Mouse (Mus musculus) forebrain, embryonic 11.5 days (tissue): ENCODE measurements at regions not wholly inside any gene's neighbourhood (a gene's known extent, or its start where the extent isn't known, plus 50 kb on each side); places are given as distances from the start of the nearest gene placed in this dataset.
"Not testable (repeated sequence)": the region's sequence is repeated elsewhere in the genome, so short reads cannot be mapped to it uniquely, and the experiment has no call there.

Source experiments
- ATAC-seq: fragments of 200-750 bp; cut with Nextera tagmentation; replicated peaks from 2 replicates; pipeline ENCODE4 v1.8.0; 2017; ENCODE audit warnings: moderate TSS enrichment; ENCODE audit not compliant: low FRiP score
- DNase-seq: peaks from one replicate; pipeline ENCODE4 v3.0.0-alpha.2; 2017; ENCODE audit warnings: low spot score
- H3K27ac ChIP-seq: fragments of 300-500 bp; sonication (generic); 2 replicates; pipeline ENCODE4 v1.5.1; 2014; ENCODE audit warnings: low read depth, low read length
- H3K27me3 ChIP-seq: fragments of 300-500 bp; sonication (generic); 2 replicates; pipeline ENCODE4 v1.6.1; 2014; ENCODE audit warnings: mild to moderate bottlenecking, low read length, mixed read lengths; ENCODE audit not compliant: control insufficient read depth, insufficient read depth
- H3K36me3 ChIP-seq: fragments of 300-500 bp; sonication (generic); 2 replicates; pipeline ENCODE4 v1.6.1; 2014; ENCODE audit warnings: mild to moderate bottlenecking, low read length, moderate library complexity, mixed read lengths; ENCODE audit not compliant: control insufficient read depth, insufficient read depth
- H3K4me1 ChIP-seq: fragments of 300-500 bp; sonication (generic); replicated peaks from 2 replicates; pipeline ENCODE4 v1.6.1; 2014; ENCODE audit warnings: low read length, mixed read lengths; ENCODE audit not compliant: control insufficient read depth, insufficient read depth
- H3K4me2 ChIP-seq: fragments of 300-500 bp; sonication (generic); 2 replicates; pipeline ENCODE4 v1.6.1; 2014; ENCODE audit warnings: low read depth, mild to moderate bottlenecking, low read length, moderate library complexity, mixed read lengths; ENCODE audit not compliant: severe bottlenecking
- H3K4me3 ChIP-seq: fragments of 300-500 bp; sonication (generic); 2 replicates; pipeline ENCODE4 v1.5.1; 2014; ENCODE audit warnings: low read depth, low read length
- H3K9ac ChIP-seq: fragments of 300-500 bp; sonication (generic); 2 replicates; pipeline ENCODE4 v1.6.1; 2014; ENCODE audit warnings: low read length
- H3K9me3 ChIP-seq: fragments of 300-500 bp; sonication (generic); 2 replicates; pipeline ENCODE4 v1.6.1; 2016; ENCODE audit warnings: low read length, mixed read lengths; ENCODE audit not compliant: control insufficient read depth
- WGBS: fragments of 180-500 bp; shearing (Covaris S2); extraction: QIAGEN DNeasy Blood & Tissue Kit; methylation state at CpG from one replicate; pipeline ENCODE4 v1.1.7; 2014; 5-methylcytosine and 5-hydroxymethylcytosine counted together

GRCm38 (mm10) chr12:117327086-117327485, 189.2 kb upstream of the Rapgef5 start:
- 59% methylated on average over 5 of the region's 5 CpGs for WGBS

DNA sequence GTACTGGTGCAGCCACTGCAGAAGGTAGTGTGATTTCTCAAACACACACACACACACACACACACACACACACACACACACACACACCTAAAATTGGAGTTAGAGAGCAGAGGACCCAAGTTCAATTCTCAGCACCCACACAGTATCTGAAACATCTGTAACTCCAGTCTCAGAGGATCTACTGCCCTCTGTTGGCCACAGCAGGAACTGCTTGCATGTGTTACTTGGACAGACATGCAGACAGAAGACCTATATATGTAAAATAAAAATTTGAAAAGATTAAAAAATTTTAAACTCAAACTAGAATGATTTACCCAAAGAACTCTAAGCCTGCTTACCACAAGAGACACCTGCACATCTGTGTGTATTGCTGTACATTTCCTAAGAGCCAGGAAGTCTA, 185.9 kb upstream of the Rapgef5 start:
- DNase-seq = no peak
- no peaks in the 10 kb centered on the region for H3K27me3 ChIP-seq
- no peak overlapping the region for H3K27ac ChIP-seq
- no peak overlapping the region for H3K9ac ChIP-seq
- no peaks in the 10 kb centered on the region for H3K4me1 ChIP-seq
- H3K9me3 ChIP-seq = peaks cover 5% of the 10 kb centered on the region; the same call in 1 of the 2 replicates
- H3K4me2 ChIP-seq = no peak overlapping the region
- ATAC-seq = no peak
- H3K36me3 ChIP-seq = no peaks in the 10 kb centered on the region
- H3K4me3 ChIP-seq = no peak overlapping the region

More at GRCm38 (mm10) chr12:117327086-117327485, 189.2 kb upstream of the Rapgef5 start:
- H3K4me3 ChIP-seq, H3K4me1 ChIP-seq, H3K4me2 ChIP-seq, H3K36me3 ChIP-seq, H3K9ac ChIP-seq, H3K27me3 ChIP-seq, DNase-seq, H3K27ac ChIP-seq, H3K9me3 ChIP-seq: not testable (repeated sequence)
- peak; percentile 56; the same call in 1 of the 2 replicates for ATAC-seq

DNA sequence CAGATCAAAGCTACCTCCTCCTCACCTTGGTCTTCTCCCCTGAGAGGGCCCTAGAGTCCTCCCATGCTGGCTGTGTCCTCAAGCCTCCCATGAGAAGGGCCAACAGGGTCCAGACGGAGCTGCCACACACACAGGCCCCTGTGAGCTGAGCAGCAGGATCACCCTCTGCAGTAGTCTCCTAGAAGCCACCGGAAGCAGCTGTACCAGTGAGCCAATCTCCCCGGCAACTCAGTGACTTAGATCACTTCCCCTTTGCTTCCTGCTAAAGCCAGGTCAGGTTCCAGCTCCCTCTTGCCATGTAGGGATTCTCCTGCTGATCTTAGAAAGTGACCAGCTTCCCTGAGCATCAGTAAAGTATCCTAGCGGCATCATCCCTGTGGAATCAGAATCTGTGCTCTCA, 179.4 kb upstream of the Rapgef5 start:
- DNase-seq = no peak
- no peaks in the 10 kb centered on the region for H3K27me3 ChIP-seq
- peaks cover 5% of the 10 kb centered on the region; the same call in 1 of the 2 replicates for H3K4me1 ChIP-seq
- no peak for ATAC-seq
- no peak overlapping the region for H3K4me3 ChIP-seq
- H3K9me3 ChIP-seq = no peaks in the 10 kb centered on the region
- H3K36me3 ChIP-seq = no peaks in the 10 kb centered on the region
- H3K4me2 ChIP-seq = no peak overlapping the region
- H3K27ac ChIP-seq = no peak overlapping the region
- 78% methylated on average over 4 of the region's 4 CpGs for WGBS
- no peak overlapping the region for H3K9ac ChIP-seq

DNA sequence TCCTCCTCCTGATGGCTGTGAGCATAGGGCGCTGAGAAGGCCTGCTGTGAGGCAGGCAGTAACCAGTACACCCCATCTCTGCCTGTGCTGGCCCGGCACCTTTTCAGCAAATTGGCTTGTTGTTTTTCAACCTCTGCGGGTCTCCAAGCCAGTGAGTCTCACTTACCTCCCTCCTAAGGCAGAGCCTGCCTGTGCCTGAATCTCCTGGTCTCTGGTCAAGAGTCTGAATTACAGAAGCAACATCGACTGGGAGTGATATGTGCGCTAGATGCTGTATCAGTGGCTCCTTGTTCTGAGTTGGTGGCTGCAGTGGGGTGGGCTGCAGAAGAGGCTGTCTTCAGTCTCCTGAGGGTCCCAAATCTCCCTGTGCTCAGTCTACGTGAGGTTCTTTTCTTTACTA, 174.0 kb upstream of the Rapgef5 start:
- no peak overlapping the region for H3K4me3 ChIP-seq
- 33% methylated on average over 6 of the region's 6 CpGs for WGBS
- peak overlapping the region; percentile 21; the same call in 1 of the 2 replicates for H3K27ac ChIP-seq
- H3K9me3 ChIP-seq = no peaks in the 10 kb centered on the region
- ATAC-seq (no peak), DNase-seq (no peak)
- H3K36me3 ChIP-seq = no peaks in the 10 kb centered on the region
- H3K9ac ChIP-seq = no peak overlapping the region; the same call in 1 of the 2 replicates
- no peak overlapping the region for H3K4me2 ChIP-seq
- H3K4me1 ChIP-seq = peaks cover 28% of the 10 kb centered on the region
- no peaks in the 10 kb centered on the region for H3K27me3 ChIP-seq

DNA sequence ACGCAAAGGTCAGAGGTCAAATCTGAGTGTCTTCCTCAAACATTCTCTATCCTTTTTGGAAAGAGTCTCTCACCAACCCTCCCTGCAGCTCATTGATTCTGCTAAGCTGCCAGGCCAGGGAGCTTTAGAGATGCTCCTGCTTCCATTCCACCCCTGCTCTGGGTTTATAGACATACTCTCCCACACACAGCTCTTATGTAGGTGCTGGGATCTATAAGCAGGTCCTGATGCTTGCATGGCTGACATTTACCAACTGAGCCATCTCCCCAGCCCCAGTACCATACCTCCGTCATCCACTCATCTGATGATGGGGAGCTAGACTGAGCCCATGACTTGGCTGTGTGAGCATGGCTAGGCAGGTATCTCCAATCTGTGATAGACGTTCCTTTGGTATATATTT, 173.2 kb upstream of the Rapgef5 start:
- Histone ChIP-seq H3K36me3 (no peaks in the 10 kb centered on the region), H3K4me2 (no peak overlapping the region), H3K27me3 (no peaks in the 10 kb centered on the region), H3K4me3 (no peak overlapping the region), H3K27ac (no peak overlapping the region), H3K9ac (no peak overlapping the region), H3K4me1 (peaks cover 28% of the 10 kb centered on the region), H3K9me3 (no peaks in the 10 kb centered on the region)
- WGBS = 83% methylated on average over 3 of the region's 3 CpGs
- no peak for ATAC-seq
- DNase-seq = no peak

DNA sequence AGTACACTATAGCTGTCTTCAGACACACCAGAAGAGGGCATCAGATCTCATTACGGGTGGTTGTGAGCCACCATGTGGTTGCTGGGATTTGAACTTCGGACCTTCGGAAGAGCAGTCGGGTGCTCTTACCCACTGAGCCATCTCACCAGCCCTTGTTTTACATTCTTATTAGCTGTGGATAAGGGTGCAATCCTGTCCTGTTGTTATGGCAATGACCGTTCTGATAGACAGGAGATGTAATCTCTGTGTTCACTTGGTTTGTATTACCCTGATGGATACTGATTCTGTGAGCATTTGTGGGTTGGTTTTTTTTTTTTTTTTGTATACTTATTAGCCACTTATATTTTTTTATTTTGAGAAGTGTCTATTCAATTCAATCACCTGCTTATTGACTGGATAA, 172.7 kb upstream of the Rapgef5 start:
- not testable (repeated sequence) for ATAC-seq, H3K27ac ChIP-seq, H3K27me3 ChIP-seq, H3K9me3 ChIP-seq, DNase-seq, H3K4me2 ChIP-seq, H3K36me3 ChIP-seq, H3K9ac ChIP-seq, H3K4me3 ChIP-seq
- 75% methylated on average over 4 of the region's 5 CpGs for WGBS
- peaks cover 28% of the 10 kb centered on the region for H3K4me1 ChIP-seq

- Histone ChIP-seq H3K4me2 (peak overlapping the region; percentile 46; the same call in 1 of the 2 replicates), H3K4me1 (peaks cover 28% of the 10 kb centered on the region), H3K27me3 (no peaks in the 10 kb centered on the region), H3K27ac (peak overlapping the region; percentile 92), H3K36me3 (no peaks in the 10 kb centered on the region), H3K9ac (peak overlapping the region; percentile 30; the same call in 1 of the 2 replicates), H3K4me3 (no peak overlapping the region), H3K9me3 (no peaks in the 10 kb centered on the region)
- peak; percentile 65 for DNase-seq
- WGBS = 37% methylated on average over 11 of the region's 11 CpGs
- peak; percentile 49 for ATAC-seq
Observed at GRCm38 (mm10) chr12:117344266-117345087, 171.8 kb upstream of the Rapgef5 start.

- Histone ChIP-seq H3K4me3 (peak overlapping the region; percentile 17; the same call in 1 of the 2 replicates), H3K27ac (peak overlapping the region; percentile 92), H3K4me2 (peak overlapping the region; percentile 46), H3K36me3 (no peaks in the 10 kb centered on the region), H3K9me3 (no peaks in the 10 kb centered on the region), H3K27me3 (no peaks in the 10 kb centered on the region), H3K4me1 (peaks cover 30% of the 10 kb centered on the region), H3K9ac (peak overlapping the region; percentile 30; the same call in 1 of the 2 replicates)
- DNase-seq = peak; percentile 86
- ATAC-seq = peak; percentile 92
- WGBS = 18% methylated on average over 20 of the region's 20 CpGs
Observed at GRCm38 (mm10) chr12:117345088-117345977, 170.9 kb upstream of the Rapgef5 start.
